Mouse (Mus musculus) heart, adult 2 months (tissue): Measurements from ENCODE around the gene Tbc1d4. TPM values are rescaled to one million over a fixed set of nuclear protein-coding genes. Genes with fewer than 3 reads are reported as not detected.
A peak's percentile ranks its signal among the peaks of the same experiment; 100 is the strongest.

ENCODE experiments used
- DNase-seq, 2 experiments: peaks; one replicate each; pipeline ENCODE4 v3.0.0; 2021
- H3K27ac ChIP-seq: fragments of 200-600 bp; 2 replicates; pipeline ENCODE4 v1.8.1; 2022
- H3K27me3 ChIP-seq: fragments of 200-500 bp; 2 replicates; pipeline ENCODE4 v1.6.1; 2012; ENCODE audit warnings: mild to moderate bottlenecking, low read length, inconsistent platforms, mixed read lengths; ENCODE audit not compliant: control insufficient read depth, insufficient read depth
- H3K36me3 ChIP-seq: fragments of 200-500 bp; 2 replicates; pipeline ENCODE4 v1.6.1; 2012; ENCODE audit warnings: low read length, inconsistent platforms; ENCODE audit not compliant: control insufficient read depth, insufficient read depth
- H3K4me1 ChIP-seq: fragments of 200-500 bp; 2 replicates; pipeline ENCODE4 v1.6.1; 2011; ENCODE audit warnings: low read length; ENCODE audit not compliant: control insufficient read depth, insufficient read depth
- H3K4me3 ChIP-seq: fragments of 200-600 bp; 2 replicates; pipeline ENCODE4 v1.8.1; 2022
- H3K79me2 ChIP-seq: fragments of 200-500 bp; replicated peaks from 2 replicates; pipeline ENCODE4 v1.6.1; 2012; ENCODE audit warnings: mild to moderate bottlenecking, inconsistent platforms, low read length, moderate library complexity, mixed read lengths; ENCODE audit not compliant: control insufficient read depth, insufficient read depth
- H3K9ac ChIP-seq: fragments of 200-500 bp; 2 replicates; pipeline ENCODE4 v1.6.1; 2012; ENCODE audit warnings: low read depth, mild to moderate bottlenecking, control low read depth, inconsistent platforms, low read length, mixed read lengths
- CTCF ChIP-seq: fragments of 200-600 bp; IDR thresholded peaks from 2 replicates; pipeline ENCODE4 v1.8.1; 2022; ENCODE audit warnings: antibody characterized with exemption, mild to moderate bottlenecking, moderate library complexity
- EP300 ChIP-seq: fragments of 200-500 bp; IDR thresholded peaks from 2 replicates; pipeline ENCODE4 v1.6.1; 2011; ENCODE audit warnings: low read depth, low read length, control low read depth; ENCODE audit not compliant: insufficient read depth
- POLR2A ChIP-seq: fragments of 200-500 bp; IDR thresholded peaks from 2 replicates; pipeline ENCODE4 v1.6.1; 2011; ENCODE audit warnings: mild to moderate bottlenecking, low read depth, low read length, control low read depth; ENCODE audit not compliant: insufficient read depth
- WGBS: fragments of 180-500 bp; shearing (Covaris S2); methylation state at CpG from one replicate; pipeline ENCODE4 v1.1.7; 2018; 5-methylcytosine and 5-hydroxymethylcytosine counted together
- intact Hi-C: fragments of 180-260 bp; cut with DNase I; formaldehyde crosslinking; loops from one replicate; pipeline ENCODE4 v1.15.1; 2025
- polyA plus RNA-seq: library from polyadenylated mRNA; depleted of rRNA; stranded (reverse); fragments of >200 nt; gene quantifications from 2 replicates; pipeline ENCODE4 v1.2.3, GENCODE M21; 2012
- total RNA-seq, 2 experiments: library from RNA; stranded (reverse); gene quantifications; 2 replicates each; pipeline ENCODE4 v1.2.3; 2021

Gene Tbc1d4
- total and polyA plus RNA-seq, 3 experiments = 33.2 to 90.6 (median 84.1) TPM

GRCm38 (mm10) chr14:101469475-101470093 lies 139.4 kb downstream of the Tbc1d4 start:
- no peak overlapping the region for H3K4me3 ChIP-seq
- H3K27ac ChIP-seq = no peak overlapping the region
- no peak for TF ChIP-seq EP300
- TF ChIP-seq POLR2A = no peak
- TF ChIP-seq CTCF = no peak
- H3K9ac ChIP-seq = no peak overlapping the region
- H3K79me2 ChIP-seq = no peaks in the 10 kb centered on the region
- H3K4me1 ChIP-seq = no peaks in the 10 kb centered on the region
- intact Hi-C loops = no loop called here
- H3K36me3 ChIP-seq = no peaks in the 10 kb centered on the region
- no peaks in the 10 kb centered on the region for H3K27me3 ChIP-seq
- DNase-seq = no peak
- WGBS = 90% methylated on average over 5 of the region's 5 CpGs

GRCm38 (mm10) chr14:101468143-101468542 lies 140.8 kb downstream of the Tbc1d4 start:
- H3K27me3 ChIP-seq = no peaks in the 10 kb centered on the region
- H3K9ac ChIP-seq = no peak overlapping the region
- WGBS = 89% methylated on average over 4 of the region's 4 CpGs
- no peak overlapping the region for H3K4me3 ChIP-seq
- no peak for DNase-seq
- TF ChIP-seq POLR2A (no peak), EP300 (no peak), CTCF (no peak)
- intact Hi-C loops = no loop called here
- no peaks in the 10 kb centered on the region for H3K36me3 ChIP-seq
- no peak overlapping the region for H3K27ac ChIP-seq
- no peaks in the 10 kb centered on the region for H3K79me2 ChIP-seq
- no peaks in the 10 kb centered on the region for H3K4me1 ChIP-seq

- H3K27me3 ChIP-seq = no peaks in the 10 kb centered on the region
- H3K9ac ChIP-seq = no peak overlapping the region
- H3K27ac ChIP-seq = no peak overlapping the region
- H3K79me2 ChIP-seq = no peaks in the 10 kb centered on the region
- WGBS = 90% methylated on average over 1 of the region's 1 CpGs
- intact Hi-C loops = no loop called here
- no peaks in the 10 kb centered on the region for H3K4me1 ChIP-seq
- DNase-seq = no peak
- H3K4me3 ChIP-seq = no peak overlapping the region
- no peak for TF ChIP-seq POLR2A
- TF ChIP-seq EP300 = no peak
- no peak for TF ChIP-seq CTCF
- no peaks in the 10 kb centered on the region for H3K36me3 ChIP-seq
Observed at GRCm38 (mm10) chr14:101467532-101467931, 141.5 kb downstream of the Tbc1d4 start.

- intact Hi-C loops = no loop called here
- no peaks in the 10 kb centered on the region for H3K4me1 ChIP-seq
- no peak overlapping the region for H3K27ac ChIP-seq
- DNase-seq = no peak
- 90% methylated on average over 11 of the region's 11 CpGs for WGBS
- TF ChIP-seq EP300 = no peak
- no peak for TF ChIP-seq POLR2A
- no peak for TF ChIP-seq CTCF
- no peak overlapping the region for H3K9ac ChIP-seq
- H3K36me3 ChIP-seq = no peaks in the 10 kb centered on the region
- H3K27me3 ChIP-seq = no peaks in the 10 kb centered on the region
- H3K79me2 ChIP-seq = no peaks in the 10 kb centered on the region
- no peak overlapping the region for H3K4me3 ChIP-seq
Observed at GRCm38 (mm10) chr14:101466521-101466920, 142.5 kb downstream of the Tbc1d4 start.

- Histone ChIP-seq H3K79me2 (no peaks in the 10 kb centered on the region), H3K4me3 (no peak overlapping the region), H3K27ac (no peak overlapping the region), H3K9ac (no peak overlapping the region), H3K4me1 (no peaks in the 10 kb centered on the region), H3K36me3 (no peaks in the 10 kb centered on the region), H3K27me3 (no peaks in the 10 kb centered on the region)
- TF ChIP-seq CTCF (no peak), EP300 (no peak), POLR2A (no peak)
- no peak for DNase-seq
- intact Hi-C loops = no loop called here
- WGBS = 68% methylated on average over 3 of the region's 3 CpGs
Observed at GRCm38 (mm10) chr14:101465893-101466292, 143.1 kb downstream of the Tbc1d4 start.

GRCm38 (mm10) chr14:101460768-101461167 lies 148.2 kb downstream of the Tbc1d4 start:
- Histone ChIP-seq H3K27me3 (no peaks in the 10 kb centered on the region), H3K79me2 (no peaks in the 10 kb centered on the region), H3K4me3 (no peak overlapping the region), H3K27ac (no peak overlapping the region), H3K4me1 (no peaks in the 10 kb centered on the region), H3K9ac (no peak overlapping the region), H3K36me3 (no peaks in the 10 kb centered on the region; the same call in 1 of the 2 replicates)
- WGBS = 16% methylated on average over 6 of the region's 6 CpGs
- intact Hi-C loops = loop anchor here (5.0 kb wide), 1 partner anchor 192 kb away; the partner anchor contains the start of gene Uchl3
- peak; percentile 48 for DNase-seq
- TF ChIP-seq CTCF (peak; percentile 87), EP300 (no peak), POLR2A (no peak)
